Mouse (Mus musculus) ES-Bruce4 (cell line): ENCODE results near the gene Syt6.

Experiments
- CTCF ChIP-seq: IDR thresholded peaks from one replicate; pipeline ENCODE4 v1.8.1; 2011; ENCODE audit warnings: low read depth, low read length
- POLR2A ChIP-seq: IDR thresholded peaks from one replicate; pipeline ENCODE4 v1.8.1; 2011; ENCODE audit warnings: low read length; ENCODE audit not compliant: insufficient read depth

DNA sequence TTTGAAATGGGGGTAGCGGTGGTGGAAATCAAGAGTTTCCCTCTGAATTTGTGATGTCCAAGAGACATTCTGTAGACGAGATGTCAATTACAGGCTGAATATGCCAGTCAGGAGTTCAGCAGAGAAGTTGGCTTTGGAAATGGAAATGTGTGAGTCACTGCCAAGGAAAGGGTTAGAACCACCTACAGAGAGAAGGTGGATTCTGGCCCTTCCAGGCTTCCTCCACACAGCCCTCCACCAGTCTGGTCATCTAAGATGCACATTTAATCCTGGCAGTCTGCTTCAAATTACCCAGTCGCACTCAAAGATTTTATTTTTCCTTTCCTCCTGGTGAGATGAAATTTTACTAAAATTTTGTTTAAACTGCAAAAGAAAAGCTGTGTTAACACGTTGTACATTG lies 97.1 kb downstream of the Syt6 start:
- no peak for TF ChIP-seq CTCF
- no peak for TF ChIP-seq POLR2A
